Mouse (Mus musculus): Measurements from ENCODE around the gene Cntn1. TPM values are rescaled to one million over a fixed set of nuclear protein-coding genes. Genes with fewer than 3 reads are reported as not detected.

Gene Cntn1
- polyA plus RNA-seq, 1 experiment from 2014 or later: 76.7 TPM

GRCm38 (mm10) chr15:92154921-92155320 is 104.0 kb downstream of the Cntn1 start:
- no peak overlapping the region for H3K4me2 ChIP-seq
- no peaks in the 10 kb centered on the region for H3K36me3 ChIP-seq
- H3K4me3 ChIP-seq: no peak overlapping the region
- 0 out of 2 replicates have a peak, but pooled peaks cover 2% of the 10 kb centered on the region for H3K4me1 ChIP-seq (replicated peaks)
- no peak overlapping the region for H3K27ac ChIP-seq (replicated peaks)
- no peak for ATAC-seq (ENCODE audit: low FRiP score, low read depth)
- WGBS: 40% methylated on average over 2 of the region's 2 CpGs
- no peaks in the 10 kb centered on the region for H3K9me3 ChIP-seq
- H3K9ac ChIP-seq: no peak overlapping the region
- H3K27me3 ChIP-seq: no peaks in the 10 kb centered on the region

GRCm38 (mm10) chr15:92160855-92161162 is 109.8 kb downstream of the Cntn1 start:
- H3K9me3 ChIP-seq: no peaks in the 10 kb centered on the region
- H3K27ac ChIP-seq (replicated peaks): peak overlapping the region; percentile 80
- H3K36me3 ChIP-seq: no peaks in the 10 kb centered on the region
- H3K4me1 ChIP-seq (replicated peaks): peaks cover 18% of the 10 kb centered on the region
- no peak for ATAC-seq (ENCODE audit: low FRiP score, low read depth)
- peak overlapping the region; percentile 59 for H3K4me2 ChIP-seq
- H3K9ac ChIP-seq: peak overlapping the region; percentile 48
- H3K4me3 ChIP-seq: peak overlapping the region; percentile 42
- 26% methylated on average over 10 of the region's 10 CpGs for WGBS
- no peaks in the 10 kb centered on the region for H3K27me3 ChIP-seq

GRCm38 (mm10) chr15:92161163-92162025 is 110.4 kb downstream of the Cntn1 start:
- H3K4me2 ChIP-seq: peak overlapping the region; percentile 59
- H3K4me3 ChIP-seq: peak overlapping the region; percentile 42
- H3K36me3 ChIP-seq: no peaks in the 10 kb centered on the region
- H3K4me1 ChIP-seq (replicated peaks): peaks cover 18% of the 10 kb centered on the region
- no peaks in the 10 kb centered on the region for H3K27me3 ChIP-seq
- 17% methylated on average over 20 of the region's 20 CpGs for WGBS
- peak; percentile 92 for ATAC-seq (ENCODE audit: low FRiP score, low read depth)
- H3K9me3 ChIP-seq: no peaks in the 10 kb centered on the region
- H3K9ac ChIP-seq: peak overlapping the region; percentile 48
- H3K27ac ChIP-seq (replicated peaks): peak overlapping the region; percentile 80

- peaks cover 18% of the 10 kb centered on the region for H3K4me1 ChIP-seq (replicated peaks)
- H3K9me3 ChIP-seq: no peaks in the 10 kb centered on the region
- no peaks in the 10 kb centered on the region for H3K36me3 ChIP-seq
- H3K4me2 ChIP-seq: peak overlapping the region; percentile 59
- peak overlapping the region; percentile 27; the same call in 1 of the 2 replicates for H3K9ac ChIP-seq
- no peaks in the 10 kb centered on the region for H3K27me3 ChIP-seq
- H3K27ac ChIP-seq (replicated peaks): peak overlapping the region; percentile 51
- WGBS: 51% methylated on average over 4 of the region's 4 CpGs
- H3K4me3 ChIP-seq: peak overlapping the region; percentile 42
- no peak for ATAC-seq (ENCODE audit: low FRiP score, low read depth)
These were observed 111.9 kb downstream of the Cntn1 start for GRCm38 (mm10) chr15:92162835-92163234.

GRCm38 (mm10) chr15:92164127-92164526 is 113.2 kb downstream of the Cntn1 start:
- no peak overlapping the region for H3K4me3 ChIP-seq
- H3K27ac ChIP-seq (replicated peaks): no peak overlapping the region
- ATAC-seq (ENCODE audit: low FRiP score, low read depth): no peak
- peaks cover 18% of the 10 kb centered on the region for H3K4me1 ChIP-seq (replicated peaks)
- H3K27me3 ChIP-seq: no peaks in the 10 kb centered on the region
- no peak overlapping the region for H3K9ac ChIP-seq
- no peaks in the 10 kb centered on the region for H3K36me3 ChIP-seq
- H3K4me2 ChIP-seq: peak overlapping the region; percentile 59
- H3K9me3 ChIP-seq: no peaks in the 10 kb centered on the region
- WGBS: 76% methylated on average over 3 of the region's 3 CpGs

GRCm38 (mm10) chr15:92166266-92166665 is 115.3 kb downstream of the Cntn1 start:
- no peak overlapping the region for H3K4me2 ChIP-seq
- no peaks in the 10 kb centered on the region for H3K36me3 ChIP-seq
- no peak for ATAC-seq (ENCODE audit: low FRiP score, low read depth)
- peaks cover 5% of the 10 kb centered on the region for H3K4me1 ChIP-seq (replicated peaks)
- H3K27ac ChIP-seq (replicated peaks): no peak overlapping the region
- H3K9me3 ChIP-seq: no peaks in the 10 kb centered on the region
- H3K27me3 ChIP-seq: no peaks in the 10 kb centered on the region
- no peak overlapping the region for H3K9ac ChIP-seq
- 83% methylated on average over 5 of the region's 5 CpGs for WGBS
- no peak overlapping the region for H3K4me3 ChIP-seq

GRCm38 (mm10) chr15:92175739-92176138 is 124.8 kb downstream of the Cntn1 start:
- 77% methylated on average over 2 of the region's 2 CpGs for WGBS
- Histone ChIP-seq H3K4me2 (no peak overlapping the region), H3K9ac (no peak overlapping the region), H3K36me3 (no peaks in the 10 kb centered on the region), H3K27me3 (no peaks in the 10 kb centered on the region), H3K9me3 (no peaks in the 10 kb centered on the region), H3K27ac (replicated peaks) (no peak overlapping the region), H3K4me1 (replicated peaks) (no peaks in the 10 kb centered on the region), H3K4me3 (no peak overlapping the region)
- no peak for ATAC-seq (ENCODE audit: low FRiP score, low read depth)

- Histone ChIP-seq H3K27ac (replicated peaks) (no peak overlapping the region), H3K4me3 (no peak overlapping the region), H3K36me3 (no peaks in the 10 kb centered on the region), H3K9ac (no peak overlapping the region), H3K9me3 (no peaks in the 10 kb centered on the region), H3K4me2 (no peak overlapping the region), H3K27me3 (no peaks in the 10 kb centered on the region), H3K4me1 (replicated peaks) (no peaks in the 10 kb centered on the region)
- no peak for ATAC-seq (ENCODE audit: low FRiP score, low read depth)
- WGBS: 47% methylated on average over 9 of the region's 9 CpGs
These were observed 126.4 kb downstream of the Cntn1 start for GRCm38 (mm10) chr15:92177413-92177812.

GRCm38 (mm10) chr15:92185484-92185883 is 134.5 kb downstream of the Cntn1 start:
- H3K4me2 ChIP-seq: no peak overlapping the region
- H3K27ac ChIP-seq (replicated peaks): no peak overlapping the region
- no peaks in the 10 kb centered on the region for H3K27me3 ChIP-seq
- no peak overlapping the region for H3K9ac ChIP-seq
- no peaks in the 10 kb centered on the region for H3K9me3 ChIP-seq
- H3K4me3 ChIP-seq: no peak overlapping the region
- peaks cover 4% of the 10 kb centered on the region; the same call in 1 of the 2 replicates for H3K4me1 ChIP-seq (replicated peaks)
- H3K36me3 ChIP-seq: no peaks in the 10 kb centered on the region
- ATAC-seq (ENCODE audit: low FRiP score, low read depth): no peak
- 94% methylated on average over 2 of the region's 2 CpGs for WGBS

- no peak for ATAC-seq (ENCODE audit: low FRiP score, low read depth)
- Histone ChIP-seq H3K4me3 (no peak overlapping the region), H3K4me1 (replicated peaks) (peaks cover 4% of the 10 kb centered on the region; the same call in 1 of the 2 replicates), H3K4me2 (no peak overlapping the region), H3K9ac (no peak overlapping the region), H3K27me3 (no peaks in the 10 kb centered on the region), H3K27ac (replicated peaks) (no peak overlapping the region; the same call in 1 of the 2 replicates), H3K9me3 (no peaks in the 10 kb centered on the region), H3K36me3 (no peaks in the 10 kb centered on the region)
- WGBS: 74% methylated on average over 2 of the region's 2 CpGs
These were observed 139.0 kb downstream of the Cntn1 start for GRCm38 (mm10) chr15:92190000-92190399.

- H3K9ac ChIP-seq: no peak overlapping the region
- no peak; the same call in 1 of the 2 replicates for ATAC-seq (ENCODE audit: low FRiP score, low read depth)
- peak overlapping the region; percentile 42; the same call in 1 of the 2 replicates for H3K27ac ChIP-seq (replicated peaks)
- H3K36me3 ChIP-seq: no peaks in the 10 kb centered on the region
- H3K9me3 ChIP-seq: no peaks in the 10 kb centered on the region
- H3K4me3 ChIP-seq: no peak overlapping the region
- WGBS: 63% methylated on average over 6 of the region's 6 CpGs
- H3K27me3 ChIP-seq: no peaks in the 10 kb centered on the region
- H3K4me2 ChIP-seq: no peak overlapping the region
- H3K4me1 ChIP-seq (replicated peaks): 0 out of 2 replicates have a peak, but pooled peaks cover 4% of the 10 kb centered on the region
These were observed 149.5 kb downstream of the Cntn1 start for GRCm38 (mm10) chr15:92200326-92200985.

GRCm38 (mm10) chr15:92206695-92207094 is 155.7 kb downstream of the Cntn1 start:
- no peak overlapping the region for H3K4me3 ChIP-seq
- no peak overlapping the region for H3K27ac ChIP-seq (replicated peaks)
- no peaks in the 10 kb centered on the region for H3K27me3 ChIP-seq
- H3K4me2 ChIP-seq: no peak overlapping the region
- 88% methylated on average over 4 of the region's 4 CpGs for WGBS
- ATAC-seq (ENCODE audit: low FRiP score, low read depth): no peak
- H3K9ac ChIP-seq: no peak overlapping the region
- no peaks in the 10 kb centered on the region for H3K36me3 ChIP-seq
- H3K4me1 ChIP-seq (replicated peaks): no peaks in the 10 kb centered on the region
- no peaks in the 10 kb centered on the region for H3K9me3 ChIP-seq

Measured in hindbrain, embryonic 15.5 days (tissue).